Mouse (Mus musculus) embryonic facial prominence, embryonic 10.5 days (tissue): ENCODE results near the gene Lyzl6. TPM values are rescaled to one million over a fixed set of nuclear protein-coding genes. Genes with fewer than 3 reads are reported as not detected.

Experiments used
- DNase-seq: peaks from one replicate; pipeline ENCODE4 v3.0.0-alpha.2; 2017; ENCODE audit warnings: low spot score
- H3K27ac ChIP-seq: fragments of 300-500 bp; sonication (generic); replicated peaks from 2 replicates; pipeline ENCODE4 v1.5.1; 2016; ENCODE audit warnings: mild to moderate bottlenecking
- H3K27me3 ChIP-seq: fragments of 300-500 bp; sonication (generic); replicated peaks from 2 replicates; pipeline ENCODE4 v1.6.1; 2016; ENCODE audit warnings: low read depth, mild to moderate bottlenecking; ENCODE audit not compliant: poor library complexity, severe bottlenecking
- H3K36me3 ChIP-seq: fragments of 300-500 bp; sonication (generic); replicated peaks from 2 replicates; pipeline ENCODE4 v1.6.1; 2016; ENCODE audit warnings: mild to moderate bottlenecking, moderate library complexity
- H3K4me1 ChIP-seq: fragments of 300-500 bp; sonication (generic); 2 replicates; pipeline ENCODE4 v1.6.1; 2016
- H3K4me3 ChIP-seq: fragments of 300-500 bp; sonication (generic); 2 replicates; pipeline ENCODE4 v1.5.1; 2016; ENCODE audit warnings: mild to moderate bottlenecking, moderate library complexity
- H3K9me3 ChIP-seq: fragments of 300-500 bp; sonication (generic); 2 replicates; pipeline ENCODE4 v1.6.1; 2016; ENCODE audit warnings: mild to moderate bottlenecking
- WGBS: fragments of 180-500 bp; shearing (Covaris S2); methylation state at CpG from one replicate; pipeline ENCODE4 v1.1.7; 2016; 5-methylcytosine and 5-hydroxymethylcytosine counted together
- polyA plus RNA-seq: library from polyadenylated mRNA; unstranded; fragments of >200 nt; fragmentation: Nextera tagmentation; extraction: Ambion mirVana; gene quantifications from 2 replicates; pipeline ENCODE4 v1.2.1, GENCODE M21; 2016

The Lyzl6 gene
- polyA plus RNA-seq, 1 experiment from 2014 or later = not detected

DNA sequence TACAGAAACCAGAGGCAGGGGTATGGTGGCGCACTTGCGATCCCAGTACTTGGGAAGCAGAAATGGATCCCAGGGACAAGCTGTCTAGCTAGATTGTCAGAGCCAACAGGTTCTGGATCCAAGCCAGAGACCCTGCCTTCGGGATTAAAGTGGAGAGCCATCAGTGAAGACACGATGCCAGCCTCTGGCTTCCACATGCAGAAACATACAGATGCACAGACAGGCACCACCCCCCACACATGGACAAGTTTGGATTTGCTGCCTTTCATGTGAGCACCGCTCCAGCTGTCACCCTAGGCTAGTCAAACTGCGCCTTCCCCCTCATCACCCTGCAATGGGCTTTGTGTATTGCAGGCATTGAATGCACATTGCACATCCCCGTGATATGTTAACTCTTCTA is 19.5 kb upstream of the Lyzl6 start:
- WGBS = 89% methylated on average over 7 of the region's 7 CpGs

DNA sequence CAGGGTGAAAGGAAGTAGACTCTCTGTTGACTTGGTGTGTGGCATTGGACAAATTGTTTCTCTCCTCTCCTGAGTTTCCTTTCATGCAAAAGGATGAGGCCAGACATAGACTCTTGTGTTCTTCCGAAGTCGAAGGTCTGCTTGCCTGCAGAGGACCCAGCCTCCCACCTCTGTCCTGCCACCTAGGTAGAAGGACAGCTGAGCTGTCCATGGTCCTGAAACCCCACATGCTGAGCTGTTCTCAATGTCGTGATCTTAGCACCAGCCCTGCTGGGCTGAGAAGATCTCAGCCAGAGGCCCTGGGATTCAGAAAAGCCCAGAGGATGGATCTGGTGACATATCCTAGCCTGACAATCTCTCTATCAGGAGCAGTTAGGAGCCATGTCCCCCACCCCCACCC is 17.8 kb upstream of the Lyzl6 start:
- peaks cover 58% of the 10 kb centered on the region for H3K27me3 ChIP-seq
- no peak overlapping the region for H3K4me3 ChIP-seq
- H3K27ac ChIP-seq = no peak overlapping the region
- DNase-seq = peak; percentile 79
- whole genome bisulfite sequencing = 9% methylated on average over 3 of the region's 3 CpGs
- H3K36me3 ChIP-seq = no peaks in the 10 kb centered on the region
- no peaks in the 10 kb centered on the region for H3K9me3 ChIP-seq
- no peaks in the 10 kb centered on the region for H3K4me1 ChIP-seq

More for the DNA sequence above, 19.5 kb upstream of the Lyzl6 start:
- Histone ChIP-seq H3K36me3 (no peaks in the 10 kb centered on the region), H3K9me3 (no peaks in the 10 kb centered on the region), H3K27me3 (peaks cover 45% of the 10 kb centered on the region), H3K27ac (no peak overlapping the region), H3K4me1 (no peaks in the 10 kb centered on the region), H3K4me3 (no peak overlapping the region)
- DNase-seq = no peak

DNA sequence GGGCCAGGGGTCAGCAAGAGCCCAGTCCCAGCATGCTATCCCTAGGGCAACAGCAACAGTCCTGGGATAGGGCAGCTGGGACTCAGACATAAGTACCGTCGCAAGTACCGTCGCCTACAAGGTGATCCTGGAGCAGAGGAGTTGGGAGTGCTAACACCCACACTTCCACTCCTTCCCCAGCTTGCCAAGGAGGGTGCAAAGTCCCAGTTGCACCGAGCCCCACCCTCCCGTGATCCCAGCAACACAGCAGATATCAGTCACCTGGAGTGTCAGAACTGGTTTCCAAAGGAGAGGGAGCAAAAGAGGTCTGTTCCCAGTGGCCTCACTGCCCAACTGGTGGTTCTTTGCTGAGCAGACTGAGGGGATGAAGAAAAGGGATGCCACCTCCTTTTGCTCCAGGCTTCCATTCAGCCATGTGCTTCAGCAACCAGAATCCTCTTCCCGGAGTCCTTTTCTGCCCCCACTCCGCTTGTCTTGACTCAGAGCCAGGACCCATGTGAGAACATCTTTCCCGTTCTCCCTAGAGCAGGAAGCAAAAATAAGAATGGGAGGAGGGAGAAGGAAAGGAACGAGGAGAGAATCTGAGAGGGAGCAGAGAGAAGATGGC is 14.8 kb upstream of the Lyzl6 start:
- H3K27ac ChIP-seq = no peak overlapping the region
- peaks cover 89% of the 10 kb centered on the region for H3K27me3 ChIP-seq
- DNase-seq = no peak
- no peaks in the 10 kb centered on the region for H3K9me3 ChIP-seq
- H3K4me1 ChIP-seq = peaks cover 19% of the 10 kb centered on the region
- WGBS = 77% methylated on average over 10 of the region's 10 CpGs
- H3K4me3 ChIP-seq = no peak overlapping the region
- H3K36me3 ChIP-seq = no peaks in the 10 kb centered on the region

DNA sequence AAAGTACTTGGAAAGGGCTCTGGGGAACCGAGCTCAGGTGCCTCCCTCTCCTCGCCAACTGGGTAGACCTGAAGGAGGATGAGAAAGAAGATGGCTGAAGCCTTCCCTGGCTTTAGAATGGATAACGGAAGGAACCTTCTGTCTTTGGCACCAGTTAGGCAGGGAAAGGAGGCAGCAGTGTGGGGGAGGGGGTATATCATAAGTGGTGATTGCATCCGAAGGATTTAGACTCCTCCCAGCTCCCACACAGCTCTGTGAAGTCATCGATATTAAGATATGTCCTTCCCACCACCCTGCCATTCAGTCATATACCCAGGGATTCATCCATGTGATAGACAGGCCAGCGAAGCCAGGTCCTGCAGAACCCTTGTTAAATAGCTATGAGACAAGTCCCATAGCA is 12.7 kb upstream of the Lyzl6 start:
- no peak overlapping the region for H3K4me3 ChIP-seq
- 82% methylated on average over 6 of the region's 6 CpGs for WGBS
- no peak overlapping the region for H3K27ac ChIP-seq
- H3K4me1 ChIP-seq = peaks cover 28% of the 10 kb centered on the region
- H3K9me3 ChIP-seq = no peaks in the 10 kb centered on the region
- no peaks in the 10 kb centered on the region for H3K36me3 ChIP-seq
- peaks cover 95% of the 10 kb centered on the region for H3K27me3 ChIP-seq
- no peak for DNase-seq

- no peak overlapping the region for H3K27ac ChIP-seq
- 2% methylated on average over 37 of the region's 37 CpGs for WGBS
- H3K4me1 ChIP-seq = peaks cover 38% of the 10 kb centered on the region
- DNase-seq = peak; percentile 40
- no peaks in the 10 kb centered on the region for H3K9me3 ChIP-seq
- peak overlapping the region; percentile 54 for H3K4me3 ChIP-seq
- no peaks in the 10 kb centered on the region for H3K36me3 ChIP-seq
- H3K27me3 ChIP-seq = peaks cover 92% of the 10 kb centered on the region
Observed at GRCm38 (mm10) chr11:103649983-103650493, 11.3 kb upstream of the Lyzl6 start.

DNA sequence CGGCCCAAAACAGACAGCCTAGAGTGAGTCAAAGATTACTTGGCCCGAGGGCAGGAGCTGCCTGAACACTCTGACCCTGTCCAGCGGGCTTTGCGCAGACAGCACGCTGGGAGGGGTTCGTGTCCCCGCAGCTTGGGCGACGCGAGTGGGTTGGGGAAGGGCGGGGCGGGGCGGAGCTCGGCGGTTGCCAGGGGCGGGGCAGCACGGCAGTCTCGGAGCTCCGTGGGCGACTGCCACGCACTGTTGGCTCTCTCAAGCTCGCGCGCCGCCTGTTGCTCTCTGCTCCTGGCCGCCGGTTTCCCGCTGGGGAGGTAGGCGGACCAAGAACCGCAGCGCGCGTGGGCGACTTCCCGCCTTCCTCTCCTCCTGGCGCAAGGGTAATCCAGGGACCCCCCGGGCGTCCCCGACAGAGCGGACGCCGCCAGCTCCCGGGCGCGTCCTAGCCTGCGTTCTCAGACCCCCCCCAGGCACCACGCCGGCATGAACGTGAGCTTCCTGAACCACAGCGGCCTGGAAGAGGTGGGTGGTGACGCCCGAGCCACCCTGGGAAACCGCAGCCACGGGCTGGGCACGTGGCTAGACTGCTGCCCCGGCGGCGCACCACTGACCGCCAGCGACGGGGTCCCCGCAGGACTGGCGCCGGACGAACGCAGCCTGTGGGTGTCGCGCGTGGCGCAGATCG is 10.8 kb upstream of the Lyzl6 start, which contains the start of gene Rprml:
TSS of gene Rprml (plus strand) at position 270 of the 682 bp plus-strand sequence.
- no peaks in the 10 kb centered on the region for H3K36me3 ChIP-seq
- no peaks in the 10 kb centered on the region for H3K9me3 ChIP-seq
- H3K27ac ChIP-seq = no peak within 1 kb of the TSS; the same call in 1 of the 2 replicates
- H3K4me3 ChIP-seq = peak within 1 kb of the TSS; percentile 54
- peaks cover 88% of the 10 kb centered on the region for H3K27me3 ChIP-seq
- H3K4me1 ChIP-seq = peaks cover 38% of the 10 kb centered on the region
- 2% methylated on average over 71 of the region's 71 CpGs for WGBS
- peak; percentile 42 for DNase-seq

- peaks cover 38% of the 10 kb centered on the region for H3K4me1 ChIP-seq
- H3K27ac ChIP-seq = no peak overlapping the region
- H3K4me3 ChIP-seq = 0 out of 2 replicates have a peak overlapping the region, but pooled peaks have one; percentile 2
- H3K27me3 ChIP-seq = peaks cover 80% of the 10 kb centered on the region
- 26% methylated on average over 7 of the region's 7 CpGs for WGBS
- H3K36me3 ChIP-seq = no peaks in the 10 kb centered on the region
- H3K9me3 ChIP-seq = no peaks in the 10 kb centered on the region
- no peak for DNase-seq
Observed at GRCm38 (mm10) chr11:103648656-103649055, 10.0 kb upstream of the Lyzl6 start.

- H3K36me3 ChIP-seq = no peaks in the 10 kb centered on the region
- peak; percentile 61 for DNase-seq
- H3K27ac ChIP-seq = no peak overlapping the region
- peaks cover 38% of the 10 kb centered on the region for H3K4me1 ChIP-seq
- H3K9me3 ChIP-seq = no peaks in the 10 kb centered on the region
- 9% methylated on average over 11 of the region's 11 CpGs for WGBS
- H3K4me3 ChIP-seq = peak overlapping the region; percentile 2; the same call in 1 of the 2 replicates
- peaks cover 78% of the 10 kb centered on the region for H3K27me3 ChIP-seq
Observed at GRCm38 (mm10) chr11:103647921-103648620, 9.4 kb upstream of the Lyzl6 start.

GRCm38 (mm10) chr11:103646301-103646700 is 7.6 kb upstream of the Lyzl6 start:
- DNase-seq = no peak
- H3K27me3 ChIP-seq = peaks cover 77% of the 10 kb centered on the region
- no peak overlapping the region for H3K27ac ChIP-seq
- no peaks in the 10 kb centered on the region for H3K36me3 ChIP-seq
- H3K9me3 ChIP-seq = no peaks in the 10 kb centered on the region
- WGBS = 71% methylated on average over 6 of the region's 6 CpGs
- peaks cover 38% of the 10 kb centered on the region for H3K4me1 ChIP-seq
- no peak overlapping the region for H3K4me3 ChIP-seq

DNA sequence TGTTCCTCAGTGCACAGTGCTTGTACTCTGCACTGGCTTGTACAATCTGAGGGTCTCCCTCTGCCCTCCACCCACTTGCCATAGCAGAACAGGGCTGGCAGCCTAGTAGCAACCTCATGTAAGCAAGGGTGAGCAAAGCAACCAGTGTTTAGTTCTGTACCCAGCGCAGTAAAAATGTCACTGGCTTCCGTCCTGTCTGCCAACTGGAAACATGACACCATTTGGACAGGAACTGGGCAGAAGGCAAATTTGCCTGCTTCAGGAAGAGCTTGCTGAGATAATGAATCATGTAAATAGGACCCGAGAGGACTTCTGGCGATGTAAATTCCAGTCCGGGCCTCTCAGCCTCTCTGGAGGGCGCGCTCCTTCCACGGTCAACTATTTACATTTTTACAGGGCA is 7.0 kb upstream of the Lyzl6 start:
- H3K9me3 ChIP-seq = no peaks in the 10 kb centered on the region
- H3K4me3 ChIP-seq = no peak overlapping the region
- H3K27ac ChIP-seq = no peak overlapping the region
- 71% methylated on average over 8 of the region's 8 CpGs for WGBS
- H3K4me1 ChIP-seq = peaks cover 38% of the 10 kb centered on the region
- H3K27me3 ChIP-seq = peaks cover 77% of the 10 kb centered on the region
- no peak for DNase-seq
- no peaks in the 10 kb centered on the region for H3K36me3 ChIP-seq

DNA sequence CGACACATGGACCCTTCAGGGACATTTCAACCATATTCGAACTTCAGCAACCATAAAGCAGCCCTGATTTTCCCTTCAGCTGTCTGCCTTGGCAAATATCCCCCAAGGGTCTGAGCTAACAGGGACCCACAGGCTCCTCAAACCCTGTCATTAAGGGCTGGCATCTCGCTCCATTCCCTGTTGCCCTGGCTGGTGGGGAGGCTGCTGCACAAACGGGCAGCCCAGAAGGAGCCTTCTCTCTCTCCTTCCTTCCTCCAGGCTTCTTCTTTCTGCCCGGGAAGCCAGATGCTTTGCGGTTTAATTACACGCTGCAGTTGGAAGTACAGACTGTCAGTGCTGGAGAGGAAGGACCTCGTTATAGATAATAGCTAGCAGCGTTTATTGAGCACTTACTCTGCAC is 4.5 kb upstream of the Lyzl6 start:
- no peaks in the 10 kb centered on the region for H3K36me3 ChIP-seq
- no peak overlapping the region for H3K27ac ChIP-seq
- no peak overlapping the region for H3K4me3 ChIP-seq
- H3K27me3 ChIP-seq = peaks cover 73% of the 10 kb centered on the region
- no peak for DNase-seq
- H3K4me1 ChIP-seq = peaks cover 16% of the 10 kb centered on the region
- WGBS = 62% methylated on average over 9 of the region's 9 CpGs
- no peaks in the 10 kb centered on the region for H3K9me3 ChIP-seq

DNA sequence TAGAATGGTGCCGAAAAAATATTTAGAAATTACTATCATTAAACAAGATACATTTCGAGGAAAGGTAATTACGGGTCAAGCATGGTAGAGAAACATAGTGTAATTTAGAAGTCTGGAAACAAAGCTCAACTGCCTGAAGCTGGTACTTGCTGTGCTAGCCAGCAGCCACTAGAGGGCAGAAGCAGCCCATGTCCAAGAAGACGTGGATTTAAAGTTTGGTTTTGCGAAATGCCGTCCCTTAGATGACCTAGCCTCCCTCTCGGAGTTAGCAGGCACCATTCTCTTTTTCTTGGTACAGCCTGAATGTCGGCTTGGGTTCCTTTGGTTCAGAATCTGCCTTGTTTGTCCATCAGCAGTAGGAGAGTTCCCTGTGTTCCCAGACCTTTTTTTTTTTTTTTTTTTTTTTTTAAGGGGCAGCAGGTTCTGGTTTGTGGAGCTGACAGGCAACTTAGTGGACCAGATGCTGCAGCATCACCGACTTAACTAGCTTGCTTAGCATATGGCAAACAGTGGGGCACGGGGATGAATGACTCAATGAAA is 787 bp upstream of the Lyzl6 start:
- no peaks in the 10 kb centered on the region for H3K36me3 ChIP-seq
- DNase-seq = peak; percentile 78
- H3K4me3 ChIP-seq = 0 out of 2 replicates have a peak overlapping the region, but pooled peaks have one; percentile 11
- WGBS = 5% methylated on average over 10 of the region's 10 CpGs
- H3K4me1 ChIP-seq = no peaks in the 10 kb centered on the region; the same call in 1 of the 2 replicates
- H3K27ac ChIP-seq = no peak overlapping the region
- H3K27me3 ChIP-seq = peaks cover 62% of the 10 kb centered on the region
- H3K9me3 ChIP-seq = no peaks in the 10 kb centered on the region
